Mouse (Mus musculus) mammary gland, adult 2 months (tissue): ENCODE results near the gene Gmps. TPM values are rescaled to one million over a fixed set of nuclear protein-coding genes. Genes with fewer than 3 reads are reported as not detected.

Source experiments
- polyA plus RNA-seq: library from polyadenylated mRNA; depleted of rRNA; stranded (reverse); fragments of >200 nt; gene quantifications from 2 replicates; pipeline ENCODE4 v1.2.3, GENCODE M21; 2012; ENCODE audit warnings: low replicate concordance; rRNA removed

Gmps gene
- 2.0 and 4.5 TPM in 2 replicates for polyA plus RNA-seq

GRCm38 (mm10) chr3:63975955-63976908 is at the start of gene Gmps:
TSS of gene Gmps (plus strand) at chr3:63976106.

GRCm38 (mm10) chr3:63928878-63929859 is 46.7 kb upstream of the Gmps start, which contains the start of gene E130311K13Rik:
TSS of gene E130311K13Rik (minus strand) at chr3:63929472.

GRCm38 (mm10) chr3:63964100-63964921 is 11.6 kb upstream of the Gmps start, which contains the start of gene Slc33a1:
TSS of gene Slc33a1 (minus strand) at chr3:63964768.

Other genes with a start within 250 kb of the Gmps start
- 0.08 and 0.22 TPM in 2 replicates for gene Plch1, start 76.6 kb upstream of the Gmps start, polyA plus RNA-seq
- gene E130311K13Rik, start 46.6 kb upstream of the Gmps start, polyA plus RNA-seq: 2.5 and 3.1 TPM in 2 replicates
- 14.6 and 22.4 TPM in 2 replicates for gene Slc33a1, start 11.3 kb upstream of the Gmps start, polyA plus RNA-seq
- gene Vmn2r1, start 105.4 kb downstream of the Gmps start, polyA plus RNA-seq: 0.05 and 0.06 TPM in 2 replicates
- gene Vmn2r2, start 165.8 kb downstream of the Gmps start, polyA plus RNA-seq: not detected in 2 replicates